Mouse (Mus musculus) erythroid progenitor cell, adult 5-6 weeks (primary cell): ENCODE data around the gene B830017H08Rik. TPM values are rescaled to one million over a fixed set of nuclear protein-coding genes. Genes with fewer than 3 reads are reported as not detected.

Experiments used
- ATAC-seq: replicated peaks from 2 replicates; pipeline ENCODE4 v1.8.0; 2016; ENCODE audit warnings: moderate number of reproducible peaks, mild to moderate bottlenecking, moderate TSS enrichment, inconsistent platforms; ENCODE audit not compliant: poor library complexity, low FRiP score, severe bottlenecking
- total RNA-seq, 2 experiments: library from RNA; stranded (forward) in 1 of 2; stranded (reverse) in 1 of 2; fragments of 150-400 nt in 1 of 2; fragments of 186-747, 209-891 nt in 1 of 2; gene quantifications; 2 replicates each; pipeline versions ENCODE4 v1.2.3 to v1.2.4; 2015 to 2017; ENCODE audit warnings: low replicate concordance in 2 of 2

B830017H08Rik gene
- total RNA-seq, 2 experiments from 2014 or later: not detected

DNA sequence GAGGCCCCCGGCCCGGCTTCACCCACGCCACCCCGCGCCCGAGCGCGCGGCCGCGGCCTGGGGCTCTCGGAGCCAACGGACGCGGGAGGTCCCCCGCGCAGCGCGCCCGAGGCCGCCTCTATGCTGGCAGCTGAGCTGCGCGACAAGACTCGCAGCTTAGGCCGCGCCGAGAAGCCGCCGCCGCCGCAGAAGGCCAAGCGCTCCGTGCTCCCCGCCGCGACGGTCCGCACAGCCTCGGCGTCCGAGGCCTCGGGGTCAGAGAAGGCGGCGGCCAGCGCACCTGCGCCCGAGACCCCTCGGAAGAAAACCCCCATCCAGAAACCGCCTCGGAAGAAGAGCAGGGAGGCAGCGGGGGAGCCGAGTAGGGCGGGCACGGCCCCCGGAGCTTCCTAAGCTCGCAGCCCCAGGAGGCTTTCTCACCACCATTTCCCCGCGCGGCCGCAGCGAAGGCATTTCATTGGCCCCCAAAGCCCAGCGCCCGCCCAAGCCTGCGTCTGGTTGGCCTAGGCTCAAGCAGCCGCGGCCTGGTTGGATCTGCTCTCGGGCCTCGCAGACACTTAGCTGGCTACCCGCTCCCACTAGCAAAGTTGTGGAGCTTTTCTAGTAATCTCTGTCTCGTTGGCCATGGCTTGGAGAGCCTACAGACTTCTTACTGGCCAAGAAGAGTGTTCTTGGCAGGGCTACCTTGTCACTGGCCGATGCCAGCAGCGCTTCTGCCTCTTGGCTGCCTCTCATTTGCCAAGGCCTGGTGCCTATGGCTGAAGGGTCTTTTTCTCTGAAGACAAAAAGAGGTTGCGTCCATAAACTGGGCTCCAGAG lies 25.5 kb upstream of the B830017H08Rik start:
- ATAC-seq: no peak

DNA sequence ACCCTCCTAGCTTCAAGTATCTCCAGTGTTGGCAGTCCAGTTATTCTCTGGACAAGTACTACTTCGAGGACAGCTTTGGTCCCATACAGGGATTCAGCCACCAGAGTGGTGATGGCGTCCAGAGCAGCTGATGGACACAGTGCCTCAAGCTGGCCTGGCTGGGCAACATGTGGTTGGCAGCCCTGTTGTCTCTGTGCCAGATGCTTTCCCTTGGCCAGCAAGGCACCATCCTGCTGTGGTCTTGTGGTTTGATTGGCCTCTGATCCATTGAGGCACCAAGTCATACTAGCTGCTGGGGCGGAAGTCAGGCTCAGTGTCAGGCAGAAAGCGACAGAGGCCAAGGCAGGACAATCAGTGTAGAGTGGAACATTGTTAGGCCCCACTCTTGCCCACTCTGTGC lies 23.8 kb upstream of the B830017H08Rik start:
- no peak for ATAC-seq

GRCm38 (mm10) chr16:17809711-17810110 lies 23.2 kb upstream of the B830017H08Rik start:
- no peak for ATAC-seq

- no peak for ATAC-seq
These were observed 20.8 kb upstream of the B830017H08Rik start for GRCm38 (mm10) chr16:17812120-17812519.

GRCm38 (mm10) chr16:17813173-17813572 lies 19.7 kb upstream of the B830017H08Rik start:
- no peak for ATAC-seq

- ATAC-seq: peak; percentile 87
These were observed 17.2 kb upstream of the B830017H08Rik start for GRCm38 (mm10) chr16:17815411-17816402.

DNA sequence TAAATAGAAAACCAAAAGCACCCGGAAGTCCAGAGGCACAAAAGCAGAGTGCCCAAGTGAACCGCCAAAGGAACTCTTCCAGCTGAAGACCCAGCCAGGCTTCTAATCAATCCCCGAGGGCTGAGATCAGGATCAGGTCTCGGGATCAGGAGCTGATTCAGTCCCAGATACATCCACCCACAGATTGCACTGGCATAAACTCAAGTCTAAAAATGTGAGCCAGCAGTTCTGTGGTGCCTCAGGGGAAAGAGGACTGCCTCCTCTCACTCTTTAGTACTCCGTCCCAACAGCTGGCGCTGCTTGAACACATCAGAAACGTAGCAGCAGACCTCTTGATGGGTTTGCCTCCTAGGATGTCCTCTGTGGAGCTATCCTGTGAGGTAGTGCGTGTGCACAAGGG lies 16.4 kb upstream of the B830017H08Rik start:
- ATAC-seq: no peak

- ATAC-seq: no peak
These were observed 6.4 kb upstream of the B830017H08Rik start for GRCm38 (mm10) chr16:17826500-17826899.

DNA sequence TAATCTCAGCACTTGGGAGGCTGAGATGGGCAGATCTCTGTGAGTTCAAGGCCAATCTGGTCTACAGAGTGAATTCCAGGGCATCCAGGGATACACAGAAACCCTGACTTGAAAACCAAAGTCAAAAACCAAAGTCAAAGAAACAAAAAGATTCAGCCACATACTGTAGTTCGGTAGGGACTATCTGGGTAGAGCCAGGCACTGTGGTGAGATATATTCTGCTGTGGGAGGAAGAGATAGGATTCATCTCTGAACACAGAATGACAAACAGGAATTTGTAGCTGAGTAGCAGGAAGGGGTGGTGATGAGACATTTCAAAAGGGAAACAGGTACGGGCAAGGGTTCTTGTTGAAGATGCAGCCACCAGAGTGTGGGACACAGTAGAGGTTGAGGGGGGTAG lies 4.7 kb upstream of the B830017H08Rik start:
- ATAC-seq: no peak

GRCm38 (mm10) chr16:17828867-17829266 lies 4.1 kb upstream of the B830017H08Rik start:
- no peak for ATAC-seq

DNA sequence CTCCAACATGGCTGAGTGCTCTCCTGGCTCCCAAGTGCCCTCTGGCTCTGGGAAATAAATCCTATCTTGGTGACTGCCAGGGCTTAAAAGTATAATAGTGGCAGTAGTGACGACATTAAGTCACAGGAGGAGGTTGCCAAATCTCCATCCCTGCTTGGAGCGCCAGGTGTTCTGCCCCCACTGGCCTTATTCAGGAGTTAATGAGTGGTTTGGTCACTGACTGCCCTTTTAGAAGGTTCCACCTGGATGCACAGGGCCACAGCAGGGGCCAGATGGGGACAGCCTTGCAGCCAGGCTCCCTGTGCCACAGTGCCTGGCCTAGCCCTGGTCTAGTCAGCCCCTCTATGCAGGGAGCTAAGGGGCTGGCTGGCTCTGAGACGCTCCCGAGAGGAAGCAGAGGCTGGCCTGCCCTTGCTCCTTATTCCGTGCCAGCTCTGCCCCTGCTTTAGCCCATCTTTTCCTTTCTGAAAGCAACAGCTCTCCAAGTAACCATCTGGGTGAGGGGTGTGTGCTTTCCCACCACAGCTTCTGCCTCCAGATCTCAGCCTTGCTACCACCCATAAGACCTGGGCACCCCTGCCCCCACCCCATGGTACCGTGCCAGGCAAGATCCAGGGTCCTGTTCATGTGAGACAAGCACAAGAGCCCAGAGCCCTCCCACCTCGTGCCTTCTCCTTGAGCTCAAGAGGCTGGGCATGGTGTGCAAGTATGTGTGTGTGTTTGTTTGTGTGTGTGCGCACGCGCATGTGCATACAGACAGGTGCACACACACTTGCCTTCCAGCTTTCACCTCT lies 2.3 kb upstream of the B830017H08Rik start:
- ATAC-seq: no peak

DNA sequence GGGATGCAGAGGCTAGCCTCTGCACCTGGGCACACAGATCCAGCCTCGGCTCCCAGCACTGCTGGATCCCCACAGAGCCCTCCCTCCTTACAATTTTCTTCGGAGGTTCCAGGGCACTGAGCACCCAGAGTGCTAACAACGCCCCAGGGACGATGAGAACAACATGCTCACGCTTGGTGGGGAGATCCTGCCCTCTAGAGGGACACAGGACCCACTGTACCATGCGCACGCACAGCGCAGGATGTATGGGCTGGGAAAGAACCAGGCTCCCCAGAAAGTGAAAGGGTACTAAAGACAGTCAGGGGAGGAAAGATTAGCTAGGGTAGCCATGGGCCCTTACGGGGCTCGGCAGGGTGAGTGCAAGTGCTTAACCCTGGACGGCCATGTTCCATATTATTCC lies 1.1 kb upstream of the B830017H08Rik start:
- no peak for ATAC-seq

GRCm38 (mm10) chr16:17833321-17833680 lies 380 bp downstream of the B830017H08Rik start:
- no peak for ATAC-seq

DNA sequence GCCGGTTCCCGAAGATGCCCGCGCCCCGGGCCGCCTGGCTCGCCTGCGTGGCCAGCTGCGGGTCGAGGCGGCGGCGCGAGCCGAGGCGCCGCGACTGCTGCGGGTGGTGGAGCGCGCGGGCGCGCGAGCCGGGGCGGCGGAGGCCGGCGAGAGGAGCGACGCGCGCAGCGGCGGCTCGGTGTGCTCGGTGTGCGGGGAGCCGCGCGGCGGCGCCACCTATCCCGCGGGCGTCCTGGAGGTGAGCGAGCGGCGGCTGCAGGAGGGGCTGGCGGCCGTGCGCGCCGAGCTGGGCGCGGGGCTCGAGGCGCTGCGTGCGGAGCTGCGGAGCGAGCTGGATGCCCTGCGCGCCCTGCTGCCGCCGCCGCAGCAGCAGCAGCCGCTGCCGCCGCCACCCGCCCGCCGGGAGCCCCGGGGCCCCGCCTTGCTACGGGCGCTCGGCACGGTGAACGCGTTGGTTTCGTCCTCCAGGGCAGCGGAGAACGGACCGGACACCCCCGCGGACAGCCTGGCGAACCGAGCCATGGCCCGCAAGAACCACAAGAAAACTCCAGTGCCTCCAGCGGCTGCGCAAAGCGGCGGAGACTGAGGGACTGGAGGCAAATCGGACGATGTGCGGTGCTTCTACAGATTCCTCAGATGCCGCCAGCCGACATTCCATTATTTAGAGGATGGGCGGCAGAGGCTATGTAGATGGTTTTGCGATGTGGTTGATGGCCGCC lies 919 bp downstream of the B830017H08Rik start:
- no peak for ATAC-seq

DNA sequence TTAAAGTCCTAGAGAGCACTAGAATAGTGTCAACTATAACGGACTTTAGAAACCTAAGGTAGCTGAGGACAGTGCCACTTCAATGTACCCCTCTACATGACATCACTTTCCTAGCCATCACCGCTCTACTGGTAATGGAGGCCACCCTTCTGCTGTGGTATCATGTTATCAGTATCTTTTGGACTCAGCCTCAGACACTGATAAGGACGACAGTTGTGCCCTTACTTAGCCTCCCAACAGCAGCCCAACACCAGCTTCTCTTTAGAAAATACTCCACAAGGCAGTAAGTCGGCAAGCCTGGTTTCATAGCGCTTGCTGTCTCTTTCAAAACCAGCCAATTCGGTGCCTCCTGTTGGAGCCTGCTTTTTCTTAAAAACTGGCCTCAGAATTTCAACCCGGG lies 1.6 kb downstream of the B830017H08Rik start:
- ATAC-seq: no peak

GRCm38 (mm10) chr16:17835481-17835880 lies 2.6 kb downstream of the B830017H08Rik start:
- ATAC-seq: no peak

DNA sequence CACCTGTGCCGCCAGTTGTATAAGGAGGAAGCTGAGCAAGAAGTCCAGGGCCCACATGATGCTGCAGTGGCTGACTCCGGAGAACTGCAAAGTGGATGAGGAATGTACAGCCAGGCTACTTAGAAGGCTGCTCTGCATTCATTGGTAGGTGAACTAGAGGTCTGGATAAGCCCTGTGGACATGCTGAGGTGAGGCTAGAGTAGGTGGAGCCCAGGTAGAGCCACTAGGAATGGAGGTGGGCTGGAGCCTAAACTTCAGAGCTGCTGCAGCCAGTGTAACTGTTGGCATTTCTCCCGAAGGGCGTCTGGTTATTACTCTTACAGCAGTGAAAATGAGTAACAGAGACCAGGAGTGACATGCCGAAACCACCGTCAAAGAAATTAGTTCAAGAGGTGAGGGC lies 5.1 kb downstream of the B830017H08Rik start, which contains the start of gene Car15:
Car15 (minus strand) TSS at position 314 of the 400 bp plus-strand sequence.
- ATAC-seq: no peak

GRCm38 (mm10) chr16:17839976-17840375 lies 7.1 kb downstream of the B830017H08Rik start:
- ATAC-seq: no peak

- ATAC-seq: no peak
These were observed 9.5 kb downstream of the B830017H08Rik start for GRCm38 (mm10) chr16:17842437-17842836.
